Mouse (Mus musculus) lung, postnatal 0 days (tissue): ENCODE measurements around the gene Stk11. TPM values are rescaled to one million over a fixed set of nuclear protein-coding genes. Genes with fewer than 3 reads are reported as not detected.

Experiments
- ATAC-seq: fragments of 200-750 bp; cut with Nextera tagmentation; 2 replicates; pipeline ENCODE4 v1.8.0; 2017; ENCODE audit warnings: moderate library complexity
- DNase-seq: peaks from one replicate; pipeline ENCODE4 v3.0.0-alpha.2; 2016; ENCODE audit warnings: low spot score
- H3K27ac ChIP-seq: fragments of 300-500 bp; sonication (generic); 2 replicates; pipeline ENCODE4 v1.5.1; 2014; ENCODE audit warnings: antibody characterized with exemption, mild to moderate bottlenecking, low read length, mixed read lengths
- H3K27me3 ChIP-seq: fragments of 300-500 bp; sonication (generic); replicated peaks from 2 replicates; pipeline ENCODE4 v1.6.1; 2014; ENCODE audit warnings: low read length, mixed read lengths; ENCODE audit not compliant: insufficient read depth
- H3K36me3 ChIP-seq: fragments of 300-500 bp; sonication (generic); 2 replicates; pipeline ENCODE4 v1.6.1; 2014; ENCODE audit warnings: low read length, mixed read lengths; ENCODE audit not compliant: insufficient read depth
- H3K4me1 ChIP-seq: fragments of 300-500 bp; sonication (generic); 2 replicates; pipeline ENCODE4 v1.6.1; 2014; ENCODE audit warnings: antibody characterized with exemption, low read depth, low read length, mixed read lengths; ENCODE audit not compliant: insufficient read depth
- H3K4me2 ChIP-seq: fragments of 300-500 bp; sonication (generic); replicated peaks from 2 replicates; pipeline ENCODE4 v1.6.1; 2014; ENCODE audit warnings: low read depth, mild to moderate bottlenecking, low read length, moderate library complexity, mixed read lengths
- H3K4me3 ChIP-seq: fragments of 300-500 bp; sonication (generic); 2 replicates; pipeline ENCODE4 v1.5.1; 2014; ENCODE audit warnings: low read depth, low read length
- H3K9ac ChIP-seq: fragments of 300-500 bp; sonication (generic); replicated peaks from 2 replicates; pipeline ENCODE4 v1.6.1; 2014; ENCODE audit warnings: low read depth, mild to moderate bottlenecking
- H3K9me3 ChIP-seq: fragments of 300-500 bp; sonication (generic); 2 replicates; pipeline ENCODE4 v1.6.1; 2016; ENCODE audit warnings: low read length, mixed read lengths
- CTCF ChIP-seq: IDR thresholded peaks from 2 replicates; pipeline ENCODE4 v1.5.1; 2016; ENCODE audit warnings: antibody characterized with exemption, mild to moderate bottlenecking
- EP300 ChIP-seq: IDR thresholded peaks from 2 replicates; pipeline ENCODE4 v1.6.1; 2016; ENCODE audit warnings: antibody characterized with exemption, mild to moderate bottlenecking, control low read depth
- WGBS: fragments of 180-500 bp; shearing (Covaris S2); extraction: QIAGEN DNeasy Blood & Tissue Kit; methylation state at CpG from one replicate; pipeline ENCODE4 v1.1.7; 2014; 5-methylcytosine and 5-hydroxymethylcytosine counted together
- polyA plus RNA-seq: library from polyadenylated mRNA; unstranded; fragments of >200 nt; fragmentation: Nextera tagmentation; extraction: Ambion mirVana; gene quantifications from 2 replicates; pipeline ENCODE4 v1.2.1, GENCODE M21; 2015

The Stk11 gene
- polyA plus RNA-seq, 1 experiment from 2014 or later = 19.0 TPM

DNA sequence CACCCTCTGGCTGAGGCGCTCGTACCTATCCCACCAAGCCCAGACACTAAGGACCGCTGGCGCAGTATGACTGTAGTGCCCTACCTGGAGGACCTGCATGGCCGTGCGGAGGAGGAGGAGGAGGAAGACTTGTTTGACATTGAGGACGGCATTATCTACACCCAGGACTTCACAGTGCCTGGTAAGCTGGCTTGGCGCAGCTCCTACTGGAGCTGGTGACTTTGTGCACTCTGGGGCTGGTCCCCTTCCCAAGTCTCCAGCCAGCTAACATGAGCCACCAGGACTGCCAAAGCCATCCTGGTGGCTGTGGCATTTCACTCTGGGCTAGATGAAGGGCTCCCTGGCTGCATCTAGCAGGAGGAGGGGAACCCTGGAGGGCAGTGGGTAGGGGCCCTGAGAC is 12.3 kb downstream of the Stk11 start:
- Histone ChIP-seq H3K4me1 (no peaks in the 10 kb centered on the region), H3K9ac (no peak overlapping the region), H3K4me2 (no peak overlapping the region), H3K9me3 (no peaks in the 10 kb centered on the region), H3K4me3 (no peak overlapping the region), H3K27ac (no peak overlapping the region), H3K27me3 (no peaks in the 10 kb centered on the region), H3K36me3 (peaks cover 28% of the 10 kb centered on the region)
- no peak for ATAC-seq
- no peak for DNase-seq
- 79% methylated on average over 7 of the region's 8 CpGs for WGBS
- no peak for TF ChIP-seq CTCF
- no peak for TF ChIP-seq EP300

DNA sequence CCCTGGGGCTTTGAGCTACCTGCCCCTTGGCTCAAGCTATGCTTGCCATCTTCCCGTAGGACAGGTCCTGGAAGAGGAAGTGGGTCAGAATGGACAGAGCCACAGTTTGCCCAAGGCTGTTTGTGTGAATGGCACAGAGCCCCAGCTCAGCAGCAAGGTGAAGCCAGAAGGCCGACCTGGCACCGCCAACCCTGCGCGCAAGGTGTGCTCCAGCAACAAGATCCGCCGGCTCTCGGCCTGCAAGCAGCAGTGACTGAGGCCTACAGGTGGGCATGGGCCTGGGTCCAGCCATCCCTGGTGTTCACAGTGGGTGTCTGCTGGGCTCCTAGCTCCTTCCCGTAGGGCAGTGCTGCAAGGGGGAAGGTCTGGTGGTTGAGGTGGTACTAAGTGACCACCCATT is 14.2 kb downstream of the Stk11 start:
- no peak overlapping the region for H3K9ac ChIP-seq
- no peaks in the 10 kb centered on the region for H3K4me1 ChIP-seq
- DNase-seq (no peak), ATAC-seq (no peak)
- no peak overlapping the region for H3K27ac ChIP-seq
- WGBS = 89% methylated on average over 9 of the region's 9 CpGs
- H3K27me3 ChIP-seq = no peaks in the 10 kb centered on the region
- peaks cover 28% of the 10 kb centered on the region for H3K36me3 ChIP-seq
- no peak overlapping the region for H3K4me2 ChIP-seq
- no peak overlapping the region for H3K4me3 ChIP-seq
- TF ChIP-seq CTCF (no peak), EP300 (no peak)
- no peaks in the 10 kb centered on the region for H3K9me3 ChIP-seq

DNA sequence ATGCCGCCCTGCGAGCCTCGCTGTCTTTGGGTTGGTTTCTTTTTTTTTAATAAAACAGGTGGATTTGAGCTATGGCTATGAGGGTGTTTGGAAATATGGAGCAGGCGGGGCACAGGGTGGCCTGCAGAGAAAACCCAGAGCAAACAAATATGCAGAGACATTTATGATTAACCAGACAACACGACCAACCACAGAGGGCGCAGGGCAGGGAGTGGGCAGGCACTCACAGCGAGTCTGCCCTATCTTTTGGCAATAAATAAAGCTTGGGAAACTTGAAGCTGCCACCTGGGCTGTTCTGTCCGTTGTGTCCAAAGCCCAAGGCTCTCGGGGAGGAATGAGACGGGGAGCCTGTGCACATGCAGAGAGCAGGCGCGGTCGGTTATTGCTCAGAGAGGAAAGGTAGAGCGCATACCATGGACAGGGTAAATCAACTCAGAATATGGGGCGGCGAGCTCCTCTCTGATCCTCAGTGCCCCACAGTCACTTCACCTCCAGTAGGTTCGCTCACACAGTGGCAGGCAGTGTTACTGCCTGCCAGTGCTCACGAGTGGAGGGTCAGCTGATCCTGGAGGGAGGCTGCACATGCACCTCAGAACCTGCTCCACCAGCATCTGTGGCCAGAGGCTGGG is 14.9 kb downstream of the Stk11 start:
- TF ChIP-seq CTCF = no peak
- no peak for TF ChIP-seq EP300
- Histone ChIP-seq H3K4me3 (no peak overlapping the region), H3K9ac (no peak overlapping the region), H3K36me3 (peaks cover 28% of the 10 kb centered on the region), H3K27ac (no peak overlapping the region), H3K4me1 (no peaks in the 10 kb centered on the region), H3K27me3 (no peaks in the 10 kb centered on the region), H3K4me2 (no peak overlapping the region), H3K9me3 (no peaks in the 10 kb centered on the region)
- DNase-seq = peak; percentile 32
- ATAC-seq = 0 out of 2 replicates have a peak, but pooled peaks have one; percentile 7
- 71% methylated on average over 18 of the region's 18 CpGs for WGBS

DNA sequence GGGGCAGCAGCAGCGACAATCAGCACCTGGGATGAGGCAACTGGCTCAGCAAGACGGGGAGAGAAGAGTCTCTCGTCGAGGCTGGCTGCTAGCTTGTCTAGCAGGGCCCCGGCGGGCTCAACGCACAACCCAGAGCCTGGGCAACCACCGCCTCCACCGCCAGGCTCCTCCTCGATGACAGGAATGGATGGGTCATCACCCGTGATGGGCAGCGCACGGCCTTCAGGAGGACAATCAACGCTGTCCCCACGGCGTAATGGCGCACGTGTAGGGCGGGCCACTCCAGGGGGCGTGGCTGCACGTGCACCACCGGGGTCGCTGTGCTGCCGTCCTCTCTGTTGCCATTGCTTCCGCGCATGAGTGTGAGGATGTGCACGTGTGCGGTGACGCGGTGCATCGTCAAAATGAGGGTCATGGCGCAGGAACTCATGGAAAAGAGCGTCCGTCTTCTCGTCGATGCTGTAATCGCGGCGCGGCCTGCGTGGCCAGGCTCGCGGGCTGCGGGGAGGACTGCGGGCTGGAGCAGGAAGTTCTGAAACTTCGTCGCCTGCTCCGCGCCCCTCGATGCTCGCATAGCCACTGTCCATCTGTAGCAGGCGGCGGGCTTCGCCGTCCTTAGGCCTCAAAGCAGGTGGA is 15.8 kb downstream of the Stk11 start:
- 37% methylated on average over 55 of the region's 55 CpGs for WGBS
- ATAC-seq = no peak
- peaks cover 25% of the 10 kb centered on the region for H3K36me3 ChIP-seq
- H3K4me1 ChIP-seq = no peaks in the 10 kb centered on the region
- no peaks in the 10 kb centered on the region for H3K9me3 ChIP-seq
- H3K4me2 ChIP-seq = no peak overlapping the region
- no peak overlapping the region for H3K27ac ChIP-seq
- TF ChIP-seq CTCF = no peak
- no peak for TF ChIP-seq EP300
- no peak overlapping the region for H3K4me3 ChIP-seq
- H3K27me3 ChIP-seq = no peaks in the 10 kb centered on the region
- no peak for DNase-seq
- H3K9ac ChIP-seq = no peak overlapping the region

DNA sequence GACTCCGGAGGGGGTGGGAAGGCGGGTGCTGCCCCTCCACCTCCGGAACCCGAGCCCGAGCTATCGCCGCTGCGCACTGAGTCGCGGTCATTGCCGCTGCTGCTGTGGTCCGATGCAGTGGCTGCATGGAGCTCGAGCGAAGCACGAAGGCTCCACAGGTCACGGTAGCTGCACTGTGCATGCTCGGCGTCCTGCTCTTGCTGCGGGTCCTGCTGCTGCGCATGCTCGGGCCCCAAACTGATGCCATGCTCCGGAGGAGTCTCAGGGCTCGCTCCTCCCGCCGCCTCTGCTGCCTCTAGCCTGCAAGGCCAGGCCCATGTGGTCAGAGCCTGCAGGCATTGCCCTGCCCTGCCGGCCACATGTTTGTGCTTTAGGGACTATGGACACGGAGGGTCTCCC is 16.3 kb downstream of the Stk11 start:
- Histone ChIP-seq H3K36me3 (peaks cover 20% of the 10 kb centered on the region), H3K9me3 (no peaks in the 10 kb centered on the region), H3K4me2 (no peak overlapping the region), H3K9ac (no peak overlapping the region), H3K27ac (no peak overlapping the region), H3K27me3 (no peaks in the 10 kb centered on the region), H3K4me3 (no peak overlapping the region), H3K4me1 (no peaks in the 10 kb centered on the region)
- no peak for TF ChIP-seq EP300
- TF ChIP-seq CTCF = no peak
- no peak for DNase-seq
- no peak for ATAC-seq
- WGBS = 56% methylated on average over 25 of the region's 27 CpGs

DNA sequence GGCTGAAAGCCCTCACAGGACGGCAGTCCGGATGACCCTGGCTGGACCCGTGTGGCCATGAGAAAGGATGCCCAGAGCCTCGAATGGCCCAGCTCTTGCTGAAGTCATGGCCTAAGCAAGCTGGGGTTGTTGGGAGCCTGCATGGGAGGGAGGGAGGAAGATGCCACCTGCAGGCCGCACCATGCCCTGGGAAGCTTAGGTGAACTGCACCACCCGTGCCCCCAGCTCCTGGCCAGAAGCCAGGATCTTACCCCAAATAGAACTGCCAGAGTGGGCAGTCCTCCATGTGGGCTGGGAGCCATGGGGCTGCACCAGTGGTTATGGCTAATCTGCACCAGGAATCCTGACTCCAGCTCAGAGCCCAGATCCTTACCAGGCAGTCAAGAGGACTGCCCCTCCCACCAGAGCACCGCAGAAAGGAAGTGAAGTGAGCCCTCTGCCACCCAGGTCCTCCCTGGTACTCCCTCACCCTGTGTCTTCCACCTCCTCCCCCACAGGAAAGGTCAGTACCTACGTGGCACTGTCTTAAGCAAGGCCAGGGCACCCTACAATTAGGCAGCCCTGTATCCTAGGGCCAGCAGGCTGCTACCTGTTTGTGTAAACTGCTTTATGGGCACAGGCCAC is 17.7 kb downstream of the Stk11 start:
- DNase-seq (no peak), ATAC-seq (no peak)
- no peak overlapping the region for H3K4me3 ChIP-seq
- WGBS = 57% methylated on average over 8 of the region's 8 CpGs
- no peak overlapping the region for H3K27ac ChIP-seq
- peaks cover 3% of the 10 kb centered on the region; the same call in 1 of the 2 replicates for H3K4me1 ChIP-seq
- peaks cover 7% of the 10 kb centered on the region; the same call in 1 of the 2 replicates for H3K27me3 ChIP-seq
- peaks cover 6% of the 10 kb centered on the region; the same call in 1 of the 2 replicates for H3K36me3 ChIP-seq
- no peaks in the 10 kb centered on the region for H3K9me3 ChIP-seq
- no peak overlapping the region for H3K4me2 ChIP-seq
- no peak for TF ChIP-seq EP300
- TF ChIP-seq CTCF = peak; percentile 32; the same call in 1 of the 2 replicates
- H3K9ac ChIP-seq = no peak overlapping the region
